Mouse (Mus musculus): Measurements from ENCODE around the gene Cldn2. TPM values are rescaled to one million over a fixed set of nuclear protein-coding genes. Genes with fewer than 3 reads are reported as not detected.

Cldn2 gene
- polyA plus RNA-seq, 1 experiment from 2014 or later = 0.11 TPM

Other genes starting within 250 kb of the Cldn2 start
- 1.9 TPM in 2 replicates for gene Rnf128, start 237.5 kb upstream of the Cldn2 start, polyA plus RNA-seq (2015; fragmentation: Nextera tagmentation; extraction: Ambion mirVana)
- 0.42 and 0.79 TPM in 2 replicates for gene Tbc1d8b, start 115.8 kb upstream of the Cldn2 start, polyA plus RNA-seq (2015; fragmentation: Nextera tagmentation; extraction: Ambion mirVana)
- gene Gm15013, start 86.3 kb upstream of the Cldn2 start, polyA plus RNA-seq (2015; fragmentation: Nextera tagmentation; extraction: Ambion mirVana) = not detected in 2 replicates
- 0.27 and 0.35 TPM in 2 replicates for gene Ripply1, start 18.5 kb upstream of the Cldn2 start, polyA plus RNA-seq (2015; fragmentation: Nextera tagmentation; extraction: Ambion mirVana)
- 3.7 and 3.8 TPM in 2 replicates for gene Morc4, start 70.8 kb downstream of the Cldn2 start, polyA plus RNA-seq (2015; fragmentation: Nextera tagmentation; extraction: Ambion mirVana)
- 6.3 and 7.1 TPM in 2 replicates for gene Rbm41, start 197.8 kb downstream of the Cldn2 start, polyA plus RNA-seq (2015; fragmentation: Nextera tagmentation; extraction: Ambion mirVana)

Data from midbrain, embryonic 13.5 days (tissue).